Mouse (Mus musculus) cortical plate, adult 2 months (tissue): Measurements from ENCODE around the gene Nlrp6.

Experiments used
- CTCF ChIP-seq: fragments of 200-500 bp; IDR thresholded peaks from 2 replicates; pipeline ENCODE4 v1.5.1; 2011; ENCODE audit warnings: mild to moderate bottlenecking, control low read depth, low read length; ENCODE audit not compliant: insufficient read depth; ENCODE audit errors: extremely low read depth
- POLR2A ChIP-seq: fragments of 200-500 bp; IDR thresholded peaks from 2 replicates; pipeline ENCODE4 v1.6.1; 2011; ENCODE audit warnings: mild to moderate bottlenecking, low read length, control low read depth; ENCODE audit not compliant: insufficient read depth; ENCODE audit errors: extremely low read depth

- TF ChIP-seq CTCF (no peak), POLR2A (no peak)
Observed at GRCm38 (mm10) chr7:140949824-140950530, 29.3 kb downstream of the Nlrp6 start, which contains the start of gene Ifitm5.
